Mouse (Mus musculus): ENCODE measurements around the gene Camk2g.

GRCm38 (mm10) chr14:20696986-20697385, 96.9 kb downstream of the Camk2g start:
- TF ChIP-seq CTCF (IDR thresholded peaks at IDR 0.05; ENCODE audit: extremely low read depth, insufficient read depth, low read length) (peak; percentile 57), POLR2A (IDR thresholded peaks at IDR 0.05; ENCODE audit: extremely low read depth, insufficient read depth, low read length) (no peak)

Data from cortical plate, adult 2 months (tissue).